Mouse (Mus musculus): ENCODE measurements at regions not wholly inside any gene's neighbourhood (a gene's known extent, or its start where the extent isn't known, plus 50 kb on each side); places are given as distances from the start of the nearest gene placed in this dataset.
"Not testable (repeated sequence)": the region's sequence is repeated elsewhere in the genome, so short reads cannot be mapped to it uniquely, and the experiment has no call there.

DNA sequence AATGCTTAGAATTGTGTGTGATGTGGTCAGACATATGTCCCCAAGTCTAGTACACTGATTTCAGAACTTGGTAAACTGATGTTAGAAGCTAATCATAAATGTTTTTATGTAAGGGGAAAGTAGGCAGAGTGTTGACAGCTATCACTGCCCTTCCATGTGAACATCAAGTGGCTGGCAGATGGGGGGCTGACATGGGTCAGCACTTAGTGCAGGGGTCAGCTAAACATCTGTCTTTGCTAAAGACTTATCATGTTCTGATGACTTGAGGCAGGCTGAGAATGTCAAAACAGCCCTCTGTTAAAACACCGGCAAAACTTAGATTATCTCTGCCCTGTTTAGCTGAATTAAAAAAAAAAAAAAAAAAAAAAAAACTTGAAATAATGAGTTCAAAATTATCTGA, 116.7 kb upstream of the Edil3 start:
- Histone ChIP-seq H3K4me3 (no peak overlapping the region), H3K27me3 (ENCODE audit: low read depth, poor library complexity, severe bottlenecking) (no peaks in the 10 kb centered on the region), H3K27ac (replicated peaks) (no peak overlapping the region), H3K4me1 (no peaks in the 10 kb centered on the region), H3K9me3 (replicated peaks) (no peaks in the 10 kb centered on the region), H3K36me3 (no peaks in the 10 kb centered on the region)
- DNase-seq (ENCODE audit: low spot score), result peak; percentile 23
- 52% methylated on average over 1 of the region's 1 CpGs for WGBS

DNA sequence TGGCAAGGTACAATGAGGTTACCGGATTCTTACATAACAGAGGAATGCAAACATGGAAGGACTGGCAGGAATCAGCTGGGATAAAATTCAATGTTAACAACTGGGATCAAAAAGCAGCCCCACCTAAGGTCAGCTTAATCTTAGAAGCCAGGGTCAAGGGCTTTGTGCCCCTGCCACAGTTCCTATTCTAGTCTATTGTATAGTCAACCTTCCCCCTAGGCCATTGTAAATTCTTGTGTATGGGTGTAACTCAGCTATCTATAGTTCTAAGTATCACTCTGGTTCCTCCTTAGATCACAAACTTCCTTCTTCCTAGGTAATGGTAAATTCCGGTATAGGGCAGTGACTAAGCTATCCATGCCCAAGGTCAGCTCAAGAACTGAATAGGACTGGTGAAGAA, 91.6 kb upstream of the Edil3 start:
- H3K4me1 ChIP-seq; H3K27ac ChIP-seq (replicated peaks); H3K36me3 ChIP-seq; H3K9me3 ChIP-seq (replicated peaks); H3K27me3 ChIP-seq (ENCODE audit: low read depth, poor library complexity, severe bottlenecking); H3K4me3 ChIP-seq; DNase-seq (ENCODE audit: low spot score): not testable (repeated sequence)
- WGBS, result 90% methylated on average over 2 of the region's 2 CpGs

DNA sequence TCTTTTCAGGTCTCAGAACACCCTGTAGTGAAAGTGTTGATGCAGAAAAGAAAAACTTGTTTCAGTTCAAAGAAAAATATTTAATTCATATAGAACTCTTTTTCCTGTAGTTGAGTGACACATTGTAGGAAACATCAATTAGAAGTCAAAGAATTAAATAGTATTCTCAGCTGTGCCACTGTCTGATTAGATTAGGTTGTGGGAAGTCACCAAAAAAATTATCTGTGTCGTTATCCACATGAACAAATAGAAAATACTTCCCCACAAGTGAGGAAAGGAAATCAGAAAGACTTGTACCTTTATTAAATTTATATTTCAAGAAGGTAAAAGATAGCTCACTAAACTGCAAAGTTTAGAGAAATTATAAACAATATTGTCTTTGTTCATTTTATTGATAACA, 71.4 kb upstream of the Edil3 start:
- Histone ChIP-seq H3K4me1 (no peaks in the 10 kb centered on the region), H3K9me3 (replicated peaks) (no peaks in the 10 kb centered on the region), H3K4me3 (no peak overlapping the region), H3K27ac (replicated peaks) (no peak overlapping the region), H3K36me3 (no peaks in the 10 kb centered on the region), H3K27me3 (ENCODE audit: low read depth, poor library complexity, severe bottlenecking) (no peaks in the 10 kb centered on the region)
- no peak for DNase-seq (ENCODE audit: low spot score)
- WGBS, result 74% methylated on average over 1 of the region's 1 CpGs

Data from midbrain, embryonic 10.5 days (tissue).